Mouse (Mus musculus) common myeloid progenitor, adult 5-6 weeks (primary cell): ENCODE results near the gene Efcab10. TPM values are rescaled to one million over a fixed set of nuclear protein-coding genes. Genes with fewer than 3 reads are reported as not detected.

Source experiments
- ATAC-seq: replicated peaks from 2 replicates; pipeline ENCODE4 v1.8.0; 2016; ENCODE audit warnings: low read depth, mild to moderate bottlenecking, moderate TSS enrichment, inconsistent platforms; ENCODE audit not compliant: poor library complexity, severe bottlenecking
- total RNA-seq: library from RNA; stranded (forward); fragments of 200-1000, 187-1606 nt; gene quantifications from 2 replicates; pipeline ENCODE4 v1.2.3, GENCODE M21; 2017

The Efcab10 gene
- total RNA-seq = not detected in 2 replicates

DNA sequence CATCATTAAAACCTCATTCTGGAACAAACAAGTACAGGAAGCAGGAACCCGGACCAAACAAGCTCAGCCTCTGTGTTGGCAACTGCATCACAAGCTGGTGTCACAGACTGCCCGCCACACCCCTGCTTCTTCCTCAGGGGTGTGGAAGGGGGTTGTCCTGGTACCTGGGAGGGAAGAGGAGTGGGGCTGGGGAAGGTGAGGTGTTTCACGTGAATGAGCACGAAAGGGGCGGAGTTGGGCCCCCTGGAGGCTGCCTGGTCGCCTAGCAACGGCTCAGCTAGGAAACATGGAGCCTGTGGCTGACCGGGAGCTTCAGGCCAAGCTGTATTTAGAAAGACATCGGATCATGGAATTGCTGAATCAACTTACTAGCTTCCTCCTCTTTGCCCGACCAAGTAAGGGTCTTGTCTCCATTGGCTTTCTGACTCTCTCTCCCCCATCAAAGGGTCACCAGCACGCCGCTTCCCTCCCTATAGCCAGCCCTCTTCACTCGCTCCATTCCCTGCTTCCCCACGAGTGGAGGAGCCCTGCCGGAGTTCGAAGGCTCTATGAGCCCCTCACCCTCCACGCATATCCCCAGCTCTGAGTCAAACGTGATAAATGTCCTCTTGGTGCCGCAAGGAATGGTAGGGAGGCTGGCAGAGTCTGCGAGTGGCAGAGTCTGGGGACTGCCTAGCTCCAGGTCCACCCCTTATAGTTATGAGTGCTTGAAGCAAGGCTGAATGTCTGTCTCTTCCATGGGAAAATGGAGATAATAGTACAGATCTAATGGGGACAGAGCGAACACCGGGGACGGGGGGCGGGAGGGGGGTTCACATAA, at the start of gene Efcab10:
Efcab10 (plus strand) TSS at position 51 of the 820 bp plus-strand sequence.
- no peak for ATAC-seq

DNA sequence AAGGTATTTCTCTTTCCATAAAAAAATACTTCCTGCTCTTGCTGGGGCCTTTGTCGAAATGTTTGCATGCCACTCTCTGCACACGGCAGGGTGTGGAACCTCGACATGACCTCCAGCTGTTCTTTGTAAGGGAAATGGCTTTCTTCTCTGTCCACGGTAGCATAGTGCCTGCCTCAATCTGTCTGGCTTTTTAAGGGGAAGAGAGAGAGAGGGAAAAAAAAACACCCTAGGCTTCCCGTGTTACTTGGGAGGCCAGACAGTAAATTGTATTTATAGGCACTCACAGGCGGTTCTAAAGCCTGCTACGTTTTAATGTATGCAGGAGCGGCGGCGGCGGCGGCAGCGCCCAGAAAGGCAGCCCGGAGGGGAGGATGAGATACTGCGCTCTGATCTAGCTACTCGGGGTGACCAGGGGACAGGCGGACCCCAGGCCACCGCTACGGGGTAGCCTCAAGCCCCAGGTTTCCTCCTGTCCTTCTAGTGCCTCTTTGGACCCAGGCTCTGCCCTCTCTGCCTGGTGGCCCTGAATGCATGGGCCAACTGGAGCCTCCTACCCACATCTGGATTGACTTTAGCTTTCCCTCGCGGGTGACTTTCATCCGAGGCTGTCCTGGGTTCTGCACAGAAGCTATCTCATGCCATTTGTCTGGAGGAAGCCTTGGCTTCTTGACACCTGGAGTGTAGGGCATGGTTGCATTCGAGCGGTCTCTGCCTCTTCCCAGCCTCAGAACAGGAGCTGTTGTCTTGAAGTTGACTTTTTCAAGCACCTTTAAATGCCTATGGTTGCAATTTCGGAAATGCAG, 49.5 kb upstream of the Efcab10 start:
- ATAC-seq = no peak

DNA sequence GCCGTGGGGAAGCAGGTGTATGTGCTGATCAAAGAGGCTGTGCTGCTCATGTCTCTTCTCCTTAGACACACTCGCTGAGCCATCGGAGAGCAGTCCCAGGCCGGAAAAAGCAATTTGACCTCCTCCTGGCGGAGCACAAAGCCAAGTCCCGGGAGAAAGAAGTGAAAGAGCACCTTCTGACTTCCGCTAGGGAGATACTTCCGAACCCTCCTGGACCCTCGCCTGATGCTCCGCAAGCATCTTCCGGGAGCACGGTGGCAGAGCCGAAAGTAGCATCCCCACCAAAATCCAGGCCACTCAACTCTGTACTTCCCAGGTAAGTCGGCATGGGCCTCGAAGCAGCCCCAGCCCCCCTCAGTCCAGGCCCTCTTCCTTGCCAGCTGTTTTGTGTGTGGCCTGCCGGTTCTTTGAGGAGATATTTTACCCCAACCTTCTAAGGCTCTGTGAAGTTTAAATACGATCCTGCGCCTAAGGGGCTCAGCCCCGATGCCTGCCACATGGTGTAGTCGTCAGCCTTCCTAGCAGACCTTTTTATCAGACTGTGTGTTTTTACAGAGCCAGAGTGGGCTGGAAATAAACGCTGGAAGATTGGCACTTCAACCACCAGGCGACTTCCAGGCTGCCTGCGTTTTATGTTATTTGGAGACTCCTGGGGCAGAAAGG, 48.8 kb upstream of the Efcab10 start:
- peak; percentile 23; the same call in 1 of the 2 replicates for ATAC-seq

DNA sequence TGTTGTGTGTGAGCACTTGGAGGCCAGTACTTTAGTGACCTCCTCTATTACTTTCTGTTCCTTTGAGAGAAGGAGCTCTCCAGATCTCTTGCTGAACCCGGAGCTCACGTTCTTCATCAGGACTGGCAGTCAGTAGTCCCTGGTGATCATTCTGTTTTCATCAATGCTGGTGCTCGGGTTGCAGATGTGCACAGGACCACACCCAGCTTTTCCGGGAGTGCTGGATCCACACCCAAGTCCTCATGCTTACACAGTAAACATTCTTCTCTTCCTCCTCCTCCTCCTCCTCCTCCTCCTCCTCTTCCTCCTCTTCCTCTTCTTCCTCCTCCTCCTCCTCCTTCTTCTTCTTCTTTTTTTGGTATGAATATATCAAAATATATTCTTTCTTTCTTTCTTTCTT, 42.0 kb upstream of the Efcab10 start:
- ATAC-seq = no peak

DNA sequence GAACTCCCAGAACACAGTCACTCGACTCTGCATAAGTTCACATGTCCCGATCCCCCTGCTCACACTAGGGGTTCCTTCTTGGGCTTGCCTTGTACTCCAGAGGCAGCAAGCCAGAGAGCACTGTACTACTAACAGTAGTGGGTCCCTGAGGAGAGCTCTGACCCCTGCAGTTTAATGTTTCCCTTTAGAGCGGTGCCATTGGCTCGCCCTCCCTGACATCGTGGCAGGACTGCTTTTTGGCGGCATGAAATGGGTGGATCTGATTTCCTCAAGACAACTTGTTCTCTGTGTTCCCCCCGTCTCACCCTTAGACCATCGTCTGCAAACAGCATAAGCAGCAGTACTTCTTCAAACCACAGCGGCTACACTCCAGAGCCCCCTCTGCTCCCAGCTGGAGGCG, 36.3 kb upstream of the Efcab10 start:
- ATAC-seq = no peak

DNA sequence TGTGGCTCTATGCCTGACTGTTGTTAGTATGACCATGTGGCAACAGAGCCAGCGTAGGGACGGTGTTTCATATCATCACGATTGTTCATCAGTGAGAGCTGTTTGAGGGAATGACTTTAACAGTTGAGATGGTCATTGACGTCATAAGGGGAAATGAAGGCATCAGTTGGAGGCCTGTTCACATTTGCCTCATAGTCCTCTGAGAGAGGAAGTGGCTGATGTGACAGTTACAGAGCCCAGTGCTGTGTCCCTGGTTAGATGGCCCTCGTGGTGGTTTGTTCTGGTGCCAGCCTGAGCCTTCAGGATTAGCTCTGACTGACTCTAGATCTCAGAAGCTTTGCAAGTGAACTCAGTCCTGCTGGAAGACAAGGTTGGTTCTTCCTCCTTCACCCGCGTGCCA, 35.4 kb upstream of the Efcab10 start:
- ATAC-seq = peak; percentile 36; the same call in 1 of the 2 replicates

DNA sequence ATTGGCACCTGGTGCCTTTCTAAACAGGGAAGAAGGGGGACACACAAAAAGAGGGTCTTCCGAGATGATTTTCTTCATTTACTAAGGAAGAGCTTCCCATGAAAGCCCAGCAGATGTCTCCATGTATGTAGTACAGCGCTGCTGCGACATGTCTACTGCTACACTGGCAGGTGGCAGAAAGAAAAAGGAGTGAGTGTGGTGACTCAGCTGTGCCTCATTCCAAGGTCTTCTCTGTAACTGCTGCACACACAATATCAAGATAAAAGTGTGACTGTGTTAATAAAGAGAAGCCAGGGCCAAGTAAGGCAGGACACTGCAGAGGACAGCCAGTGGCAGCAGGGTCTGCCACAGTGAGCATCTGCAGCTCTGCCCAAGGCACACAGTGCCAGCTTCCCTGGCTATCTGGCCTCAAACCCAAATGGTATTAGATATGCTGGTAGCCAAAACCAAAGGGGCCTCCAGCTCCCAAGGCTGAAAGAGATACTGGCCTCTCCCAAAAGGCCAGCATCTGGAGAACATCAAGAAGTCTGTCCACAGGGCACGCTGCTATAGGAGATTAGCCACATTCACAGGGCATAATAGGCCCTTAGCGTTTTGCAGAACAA, 34.7 kb upstream of the Efcab10 start:
- ATAC-seq = no peak

DNA sequence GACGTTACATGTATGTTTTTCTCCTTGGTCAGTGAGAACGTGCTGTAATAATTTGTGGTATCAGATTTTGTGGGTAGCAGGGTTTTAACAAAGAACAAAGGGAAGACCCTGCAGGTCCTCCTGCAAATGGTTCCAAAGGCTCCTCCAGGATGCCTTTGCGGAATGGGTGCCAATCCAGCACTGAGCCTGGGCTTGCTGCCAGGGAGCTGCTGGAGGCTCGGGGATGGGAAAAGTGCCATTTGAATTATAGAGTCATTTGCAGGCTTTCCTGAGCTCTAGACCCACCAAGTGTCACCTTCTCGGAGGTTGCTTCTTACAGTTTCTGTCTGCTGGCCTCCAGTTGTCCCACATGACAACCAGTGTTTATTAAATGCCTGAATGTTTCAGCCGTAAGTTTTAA, 33.9 kb upstream of the Efcab10 start:
- ATAC-seq = no peak

DNA sequence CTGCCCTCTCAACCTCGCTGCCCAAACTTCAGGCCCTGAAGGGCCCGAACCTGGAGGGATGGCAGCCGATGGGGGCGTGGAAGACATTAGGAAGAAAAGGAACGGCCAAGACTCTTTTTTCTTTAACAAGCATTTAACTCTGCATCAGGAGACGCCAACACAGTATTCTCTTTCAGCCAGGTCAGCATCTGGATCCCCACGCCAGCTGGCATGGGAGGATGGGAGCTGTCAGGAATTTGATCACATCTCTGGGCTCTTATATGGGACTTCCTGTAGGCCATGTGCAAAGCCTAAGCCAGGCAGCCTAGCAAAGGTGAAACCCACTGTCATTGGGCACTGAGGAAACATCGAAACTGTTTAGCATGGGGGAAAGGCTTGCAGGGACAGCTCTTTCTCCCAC, 30.1 kb upstream of the Efcab10 start:
- no peak for ATAC-seq

DNA sequence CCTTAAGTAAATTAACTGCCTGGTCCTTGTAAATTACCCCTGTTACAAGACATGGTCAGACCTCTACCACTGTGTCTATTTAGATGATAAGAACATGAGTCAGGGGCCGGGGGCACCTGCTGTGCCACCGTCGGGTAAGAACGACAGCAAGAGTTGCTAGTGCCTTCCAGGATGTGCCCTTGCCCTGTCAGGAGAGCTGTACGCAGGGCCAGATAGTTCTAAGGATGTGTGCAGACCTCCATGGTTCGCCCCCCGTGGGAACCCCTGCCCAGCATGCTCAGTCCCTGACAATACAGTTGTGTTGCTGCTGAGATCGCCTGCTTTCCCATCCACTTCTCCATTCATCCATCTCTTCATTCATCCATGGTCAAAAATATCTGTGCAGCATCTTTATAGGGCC, 29.5 kb upstream of the Efcab10 start:
- ATAC-seq = no peak

DNA sequence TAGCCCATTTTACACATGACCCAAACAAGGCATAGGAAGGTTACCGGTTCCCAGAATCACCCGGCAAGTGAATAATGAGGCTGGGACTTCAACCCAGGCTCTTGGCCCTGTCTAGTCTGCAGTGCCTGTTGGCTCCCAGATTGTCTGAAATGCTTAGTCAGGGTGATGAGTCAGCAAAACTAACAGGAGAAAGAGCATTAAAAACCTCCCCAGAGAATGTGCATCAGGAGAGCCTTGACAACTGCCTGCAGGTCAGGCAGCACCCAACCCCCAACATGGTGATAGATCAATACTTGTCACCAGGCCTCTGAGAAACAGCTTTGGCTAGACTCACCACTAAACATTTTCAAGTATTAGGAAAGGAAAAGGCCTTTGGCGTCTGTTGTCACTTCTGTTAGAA, 25.1 kb upstream of the Efcab10 start:
- ATAC-seq = no peak

DNA sequence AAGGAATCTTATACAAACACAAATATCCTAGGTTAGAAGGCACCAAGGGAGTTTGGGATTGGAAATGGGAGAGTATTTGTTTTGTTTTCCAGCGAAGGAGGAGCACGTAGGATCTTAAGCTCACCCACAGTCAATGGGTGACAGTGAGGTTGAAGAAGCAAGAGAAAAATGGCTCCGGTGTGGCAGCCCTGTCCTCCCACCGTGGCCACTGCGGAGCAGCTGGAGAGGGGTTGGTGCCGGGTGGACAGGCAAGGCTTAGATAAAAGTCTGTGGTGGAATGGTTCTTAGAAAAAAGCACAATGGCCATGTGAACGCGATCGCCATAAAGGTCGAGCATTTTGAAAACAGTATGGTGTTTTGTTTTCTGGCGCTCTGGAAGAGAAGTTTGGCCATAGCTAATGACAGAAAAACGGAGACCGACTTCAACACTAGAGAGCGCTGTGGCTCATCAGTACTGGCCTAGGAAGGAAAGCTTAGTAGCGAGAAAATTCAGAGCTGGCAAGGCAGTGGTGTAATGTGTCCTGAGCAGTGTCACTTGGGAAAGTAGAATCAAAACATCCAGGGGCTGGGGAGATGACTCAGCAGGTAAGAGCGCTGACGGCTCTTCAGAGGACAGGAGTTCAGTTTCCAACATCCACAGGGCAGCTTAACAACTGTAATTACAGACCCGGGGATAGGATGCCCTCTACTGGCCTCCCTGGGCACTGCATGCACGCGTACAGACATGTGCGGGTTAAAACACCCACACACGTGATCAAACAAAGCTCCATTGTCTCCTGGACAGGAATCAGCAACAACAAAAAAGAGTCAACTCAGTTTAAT, 14.8 kb upstream of the Efcab10 start:
- peak; percentile 92 for ATAC-seq

DNA sequence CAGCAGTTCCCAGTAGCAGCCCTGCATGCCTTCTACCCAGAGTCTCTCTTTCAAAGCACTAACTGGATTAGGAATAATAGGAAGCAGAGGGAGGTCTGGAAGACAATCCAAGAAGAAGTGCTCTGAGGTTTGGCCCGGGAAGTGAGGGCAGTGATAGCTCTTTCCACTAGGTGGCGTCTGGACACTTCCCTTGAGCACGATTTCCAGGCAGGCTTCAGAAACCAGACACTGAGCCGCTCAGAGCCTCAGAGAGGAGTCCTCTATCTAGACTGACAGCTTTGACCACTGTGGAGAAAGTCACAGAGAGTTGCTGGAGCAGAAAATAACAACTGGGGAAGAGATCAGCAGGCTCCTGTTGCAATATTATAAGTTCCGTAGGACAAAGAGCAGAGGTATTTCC, 5.8 kb upstream of the Efcab10 start:
- ATAC-seq = peak; percentile 90

DNA sequence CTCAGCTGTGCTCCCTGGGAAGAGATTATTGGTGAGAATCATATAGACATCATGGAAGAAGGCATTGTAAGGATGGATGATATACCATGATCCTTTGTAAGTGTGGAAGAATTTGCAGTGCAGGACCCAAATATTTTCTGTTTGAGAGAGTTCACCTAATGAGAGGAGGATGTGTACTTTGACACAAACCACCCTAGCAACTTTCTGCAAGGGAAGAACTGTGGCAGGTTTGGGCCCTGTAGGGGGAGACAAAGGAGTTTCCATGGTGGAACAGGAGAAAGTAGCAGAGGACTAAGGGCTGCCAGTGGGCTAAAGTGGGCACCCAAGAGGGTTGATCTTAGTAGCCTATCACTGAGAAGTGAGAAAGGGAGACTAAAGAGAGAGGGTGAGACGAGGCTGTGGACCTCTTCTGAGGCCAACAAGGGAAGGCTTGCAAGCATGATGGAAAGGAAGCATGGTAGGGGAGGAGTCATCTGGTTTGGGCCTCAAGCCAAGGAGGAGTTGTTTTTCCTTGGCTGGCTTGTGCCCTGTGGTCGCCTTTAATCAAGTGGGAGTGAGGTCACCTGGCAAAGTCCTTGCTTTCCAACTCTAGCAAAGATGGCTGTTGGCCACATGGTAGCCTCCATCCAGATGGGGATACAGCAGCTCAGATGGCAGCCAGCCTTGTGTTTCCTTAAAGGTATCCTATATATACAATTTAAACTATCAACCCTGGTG, 3.7 kb upstream of the Efcab10 start:
- 0 out of 2 replicates have a peak, but pooled peaks have one; percentile 26 for ATAC-seq

DNA sequence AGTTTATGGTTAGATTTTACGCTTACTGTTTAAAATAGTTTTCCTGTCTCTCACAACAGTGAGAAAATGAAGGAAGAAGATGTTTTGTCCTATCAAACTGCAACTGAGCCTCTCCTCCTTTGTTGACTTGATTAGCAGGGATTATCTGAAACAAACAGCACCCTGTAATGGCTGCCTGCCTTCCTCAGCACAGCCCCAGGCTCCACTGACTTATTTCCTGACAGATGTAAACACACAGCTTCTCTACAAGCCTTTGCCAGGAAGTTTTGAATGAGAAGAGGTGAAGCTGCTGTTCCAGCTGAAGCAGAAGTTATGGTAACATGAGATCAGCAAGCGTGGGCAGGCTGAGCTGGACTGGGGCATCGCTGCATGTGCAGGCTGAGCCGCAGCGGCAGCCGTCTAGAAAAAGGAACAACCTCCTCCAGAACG, 8.6 kb downstream of the Efcab10 start:
- ATAC-seq = peak; percentile 86

DNA sequence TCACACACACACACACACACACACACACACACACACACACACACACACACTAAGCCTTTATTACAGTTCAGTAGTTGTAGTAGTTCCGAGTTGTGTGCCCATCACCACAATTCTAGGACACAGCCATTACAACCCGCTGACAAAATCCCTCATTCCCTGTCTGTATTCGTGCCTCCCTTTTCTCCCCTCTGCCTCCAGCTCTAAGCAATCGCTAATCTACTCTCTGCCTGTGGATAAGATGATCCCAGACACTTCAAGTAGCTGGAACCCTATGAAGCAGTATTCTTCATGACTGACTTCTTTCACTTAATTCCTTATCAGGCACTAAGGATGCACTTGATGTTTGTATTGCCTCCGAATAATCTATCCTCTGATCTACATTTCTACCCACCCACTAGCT, 10.3 kb downstream of the Efcab10 start:
- ATAC-seq = no peak

DNA sequence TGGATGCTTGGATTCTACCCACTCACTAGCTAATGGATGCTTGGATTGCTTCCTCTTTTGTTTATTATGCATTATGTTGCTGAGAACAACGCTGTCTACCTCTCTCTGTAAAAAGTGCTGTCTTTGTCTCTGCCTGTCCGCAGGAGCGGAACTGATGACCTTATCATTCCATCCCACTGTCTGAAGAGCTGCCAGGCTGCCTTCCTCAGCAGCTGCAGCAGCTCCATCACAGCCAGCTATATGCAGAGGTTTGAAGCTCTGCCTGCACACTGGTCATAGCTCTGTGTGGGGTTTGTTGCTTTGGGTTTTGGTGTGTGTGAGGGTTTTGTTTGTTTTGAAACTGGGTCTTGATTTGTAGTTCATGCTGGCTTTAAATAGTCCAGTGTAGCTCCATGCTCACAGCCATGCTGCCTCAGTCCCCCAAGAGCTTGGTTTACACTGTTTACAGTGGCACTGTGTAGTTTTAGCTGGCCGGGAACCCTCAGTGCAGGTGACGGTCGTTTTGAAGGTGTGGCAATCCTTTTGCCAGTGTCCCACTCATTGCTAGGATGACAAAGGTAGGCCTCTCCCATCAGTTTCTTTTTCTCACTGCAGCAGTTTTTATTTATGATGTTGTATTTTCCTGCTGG, 10.9 kb downstream of the Efcab10 start:
- no peak for ATAC-seq

DNA sequence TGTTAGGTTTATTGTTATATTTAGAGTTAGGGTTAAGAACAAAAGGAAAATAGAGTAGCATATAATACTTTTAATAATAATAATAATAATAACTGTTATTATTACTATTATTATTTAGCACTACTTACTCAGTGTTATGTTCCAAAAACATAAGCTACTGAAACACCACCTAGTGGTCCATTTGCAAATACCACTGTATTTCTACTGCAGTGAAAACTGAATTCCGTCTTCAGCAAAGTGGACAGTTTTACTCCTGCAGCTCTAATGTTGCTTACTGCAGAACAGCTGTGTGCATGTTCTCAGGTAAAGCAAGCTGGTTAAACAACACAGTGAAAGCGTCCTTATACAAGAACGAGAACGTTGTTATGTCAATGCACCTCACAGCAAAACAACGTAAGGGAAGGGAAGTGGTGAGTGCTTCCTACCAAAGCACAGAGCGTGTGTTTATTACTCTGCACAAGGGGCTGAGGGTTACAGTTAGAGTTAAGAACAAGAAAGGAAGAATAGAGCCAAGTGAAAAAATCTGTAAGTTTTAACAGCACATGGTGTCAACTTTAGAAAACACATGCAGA, 17.0 kb downstream of the Efcab10 start:
- ATAC-seq = peak; percentile 83
